Mouse (Mus musculus) layer of hippocampus, adult 9-11 months (tissue): ENCODE results near the gene Setd2.
A peak's percentile ranks its signal among the peaks of the same experiment; 100 is the strongest.

Source experiments
- DNase-seq: peaks from one replicate; pipeline ENCODE4 v3.0.0; 2022

Gene Setd2

GRCm38 (mm10) chr9:110532538-110533291, at the start of gene Setd2:
Setd2 (plus strand) TSS chr9:110532597.
- peak; percentile 40 for DNase-seq

- no peak for DNase-seq
These were observed 43.6 kb upstream of the Setd2 start for GRCm38 (mm10) chr9:110488841-110489240.

- DNase-seq, result no peak
These were observed 41.5 kb upstream of the Setd2 start for GRCm38 (mm10) chr9:110490913-110491312.

GRCm38 (mm10) chr9:110525737-110526136, 6.7 kb upstream of the Setd2 start:
- no peak for DNase-seq

GRCm38 (mm10) chr9:110529002-110529737, 3.2 kb upstream of the Setd2 start:
- DNase-seq, result no peak

- no peak for DNase-seq
These were observed 1.7 kb upstream of the Setd2 start for GRCm38 (mm10) chr9:110530650-110531049.

- DNase-seq, result no peak
These were observed 1.1 kb upstream of the Setd2 start for GRCm38 (mm10) chr9:110531151-110531791.

- peak; percentile 96 for DNase-seq
These were observed 395 bp upstream of the Setd2 start for GRCm38 (mm10) chr9:110531914-110532489.

GRCm38 (mm10) chr9:110533645-110534044, 1.2 kb downstream of the Setd2 start:
- DNase-seq, result no peak

GRCm38 (mm10) chr9:110535114-110535513, 2.7 kb downstream of the Setd2 start:
- DNase-seq, result no peak

GRCm38 (mm10) chr9:110536636-110537035, 4.2 kb downstream of the Setd2 start:
- DNase-seq, result no peak

- DNase-seq, result no peak
These were observed 6.1 kb downstream of the Setd2 start for GRCm38 (mm10) chr9:110538511-110538910.

GRCm38 (mm10) chr9:110541988-110542387, 9.6 kb downstream of the Setd2 start:
- DNase-seq, result no peak

- DNase-seq, result no peak
These were observed 15.9 kb downstream of the Setd2 start for GRCm38 (mm10) chr9:110548261-110548660.

- no peak for DNase-seq
These were observed 35.9 kb downstream of the Setd2 start for GRCm38 (mm10) chr9:110568309-110568708.

- no peak for DNase-seq
These were observed 49.8 kb downstream of the Setd2 start for GRCm38 (mm10) chr9:110582161-110582560.

GRCm38 (mm10) chr9:110583521-110583920, 51.1 kb downstream of the Setd2 start:
- DNase-seq, result no peak

GRCm38 (mm10) chr9:110611471-110611870, 79.1 kb downstream of the Setd2 start:
- no peak for DNase-seq

- DNase-seq, result no peak
These were observed 84.7 kb downstream of the Setd2 start for GRCm38 (mm10) chr9:110617081-110617480.

GRCm38 (mm10) chr9:110620180-110620579, 87.8 kb downstream of the Setd2 start:
- no peak for DNase-seq

GRCm38 (mm10) chr9:110620685-110621084, 88.3 kb downstream of the Setd2 start:
- no peak for DNase-seq

- DNase-seq, result no peak
These were observed 90.3 kb downstream of the Setd2 start for GRCm38 (mm10) chr9:110622621-110623219.
